Mouse (Mus musculus): ENCODE measurements around the gene Olfr1392. TPM values are rescaled to one million over a fixed set of nuclear protein-coding genes. Genes with fewer than 3 reads are reported as not detected.

The Olfr1392 gene
- polyA plus RNA-seq, 1 experiment: not detected

GRCm38 (mm10) chr11:49337150-49337832 is 52.2 kb downstream of the Olfr1392 start:
- no peaks in the 10 kb centered on the region for H3K27me3 ChIP-seq (ENCODE audit: control insufficient read depth)
- H3K9me3 ChIP-seq (ENCODE audit: control insufficient read depth, low read length): no peaks in the 10 kb centered on the region
- TF ChIP-seq TAL1 (IDR thresholded peaks at IDR 0.05; ENCODE audit: low read length): no peak
- no peak for TF ChIP-seq GATA1 (IDR thresholded peaks at IDR 0.05; ENCODE audit: low read length)
- H3K4me1 ChIP-seq (ENCODE audit: control insufficient read depth): no peaks in the 10 kb centered on the region
- H3K4me3 ChIP-seq (replicated peaks): no peak overlapping the region
- H3K36me3 ChIP-seq (ENCODE audit: control insufficient read depth): no peaks in the 10 kb centered on the region

Other genes starting within 250 kb of the Olfr1392 start
- gene 9930111J21Rik2, start 234.0 kb upstream of the Olfr1392 start, polyA plus RNA-seq (2012): 0.02 TPM in 1 of 2 replicates, not detected in the other
- gene Tgtp2, start 221.1 kb upstream of the Olfr1392 start, polyA plus RNA-seq (2012): not detected in 2 replicates
- not detected in 2 replicates for gene Ifi47, start 208.7 kb upstream of the Olfr1392 start, polyA plus RNA-seq (2012)
- gene Olfr1396, start 170.4 kb upstream of the Olfr1392 start, polyA plus RNA-seq (2012): not detected in 2 replicates
- gene Olfr1395, start 143.0 kb upstream of the Olfr1392 start, polyA plus RNA-seq (2012): not detected in 2 replicates
- not detected in 2 replicates for gene Olfr1394, start 130.9 kb upstream of the Olfr1392 start, polyA plus RNA-seq (2012)
- gene Btnl9, start 98.1 kb upstream of the Olfr1392 start, polyA plus RNA-seq (2012): not detected in 2 replicates
- 0.02 and 0.16 TPM in 2 replicates for gene Zfp62, start 82.0 kb upstream of the Olfr1392 start, polyA plus RNA-seq (2012)
- gene Mgat1, start 41.1 kb upstream of the Olfr1392 start, polyA plus RNA-seq (2012): 6.7 and 7.3 TPM in 2 replicates
- not detected in 2 replicates for gene Olfr1393, start 7.0 kb upstream of the Olfr1392 start, polyA plus RNA-seq (2012)
- gene Olfr10, start 19.5 kb downstream of the Olfr1392 start, polyA plus RNA-seq (2012): not detected in 2 replicates
- not detected in 2 replicates for gene Olfr1391, start 37.5 kb downstream of the Olfr1392 start, polyA plus RNA-seq (2012)
- gene Olfr1390, start 49.9 kb downstream of the Olfr1392 start, polyA plus RNA-seq (2012): not detected in 2 replicates
- gene Olfr1389, start 137.8 kb downstream of the Olfr1392 start, polyA plus RNA-seq (2012): not detected in 2 replicates
- gene Olfr1388, start 151.3 kb downstream of the Olfr1392 start, polyA plus RNA-seq (2012): not detected in 2 replicates
- not detected in 2 replicates for gene Olfr1387, start 170.1 kb downstream of the Olfr1392 start, polyA plus RNA-seq (2012)
- gene Olfr1386, start 179.8 kb downstream of the Olfr1392 start, polyA plus RNA-seq (2012): not detected in 2 replicates
- gene Olfr1385, start 203.8 kb downstream of the Olfr1392 start, polyA plus RNA-seq (2012): not detected in 2 replicates
- gene Olfr1384, start 221.4 kb downstream of the Olfr1392 start, polyA plus RNA-seq (2012): not detected in 2 replicates
- gene Olfr1383, start 234.4 kb downstream of the Olfr1392 start, polyA plus RNA-seq (2012): 0.01 TPM in 1 of 2 replicates, not detected in the other
- not detected in 2 replicates for gene Olfr1382, start 243.0 kb downstream of the Olfr1392 start, polyA plus RNA-seq (2012)

Measured in erythroblast, embryonic 14.5 days (primary cell).